Mouse (Mus musculus) kidney, postnatal 4 days (tissue): ENCODE measurements around the gene Dcpp2.
"Not testable (repeated sequence)": the region's sequence is repeated elsewhere in the genome, so short reads cannot be mapped to it uniquely, and the experiment has no call there.

ENCODE experiments used
- DNase-seq, 2 experiments: peaks; one replicate each; pipeline ENCODE4 v3.0.0; 2021; ENCODE audit warnings: mixed read lengths in 2 of 2

Gene Dcpp2

DNA sequence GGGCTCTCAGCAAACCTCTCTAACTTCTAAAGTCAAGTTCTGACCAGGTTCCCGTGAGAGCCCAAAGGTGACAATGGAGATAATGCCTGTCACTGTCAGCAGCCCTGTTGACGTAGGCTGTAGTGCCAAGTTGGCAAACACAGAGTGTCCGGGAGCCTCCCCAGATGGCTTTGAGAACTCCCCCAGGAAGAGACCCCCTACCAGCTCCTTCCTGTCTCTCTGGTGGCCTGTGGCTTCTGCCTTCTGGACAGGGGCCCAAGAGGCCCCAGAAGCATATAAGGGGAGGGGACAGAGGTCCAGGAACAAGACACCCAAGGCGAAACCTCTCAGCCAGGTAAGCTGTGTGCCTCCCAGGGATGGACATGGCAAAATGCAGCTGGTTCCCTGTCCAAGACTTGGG, at the start of gene Dcpp2, which contains the start of gene Dcpp1:
Dcpp2 (plus strand) TSS at position 305 of the 400 bp plus-strand sequence.
Dcpp1 (plus strand) TSS at position 301 of the 400 bp plus-strand sequence.
- not testable (repeated sequence) for DNase-seq

DNA sequence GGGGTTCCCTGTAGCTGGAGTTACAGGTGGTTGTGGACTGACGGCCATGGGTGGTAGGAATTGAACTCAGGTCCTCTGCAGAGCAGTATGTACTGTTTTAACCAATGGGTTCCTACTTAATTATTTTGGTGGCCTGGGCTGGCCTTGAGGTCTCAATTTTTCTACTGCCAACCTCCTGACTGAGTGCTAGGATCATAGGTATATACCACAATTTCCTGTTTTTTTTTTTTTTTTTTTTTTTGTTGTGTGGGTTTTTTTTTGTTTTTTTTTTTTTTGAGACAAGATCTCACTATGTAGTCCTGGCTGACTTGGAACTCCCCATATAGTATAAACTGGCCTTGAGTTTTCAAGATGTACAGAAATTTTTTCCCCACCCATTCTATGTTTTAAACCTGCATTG, 49.5 kb upstream of the Dcpp2 start:
- no peak for DNase-seq

- no peak for DNase-seq
These were observed 44.6 kb upstream of the Dcpp2 start, which contains the start of gene Prss33 for GRCm38 (mm10) chr17:23836006-23836575. TSS of gene Prss33 (minus strand) at chr17:23836056.

DNA sequence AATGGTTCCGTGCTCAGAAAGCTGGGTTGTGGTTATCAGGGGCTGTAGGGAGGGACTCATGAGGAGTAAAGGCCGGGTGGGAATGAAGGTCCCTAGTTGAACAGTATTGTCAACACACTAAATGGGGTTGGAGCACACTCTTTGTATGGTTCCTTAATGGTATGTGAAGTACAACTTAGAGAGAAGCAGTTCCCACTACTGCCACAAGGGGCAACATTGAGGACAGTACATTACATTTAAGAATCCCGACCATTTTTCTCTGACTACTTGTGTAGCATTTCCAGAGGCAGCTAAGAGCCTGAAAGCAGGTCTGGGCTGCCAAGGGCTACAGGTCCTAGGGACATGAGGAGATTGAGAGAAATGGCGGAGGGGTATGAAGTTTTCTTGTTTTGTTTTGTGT, 39.5 kb upstream of the Dcpp2 start:
- peak; percentile 79 to 81 for DNase-seq

DNA sequence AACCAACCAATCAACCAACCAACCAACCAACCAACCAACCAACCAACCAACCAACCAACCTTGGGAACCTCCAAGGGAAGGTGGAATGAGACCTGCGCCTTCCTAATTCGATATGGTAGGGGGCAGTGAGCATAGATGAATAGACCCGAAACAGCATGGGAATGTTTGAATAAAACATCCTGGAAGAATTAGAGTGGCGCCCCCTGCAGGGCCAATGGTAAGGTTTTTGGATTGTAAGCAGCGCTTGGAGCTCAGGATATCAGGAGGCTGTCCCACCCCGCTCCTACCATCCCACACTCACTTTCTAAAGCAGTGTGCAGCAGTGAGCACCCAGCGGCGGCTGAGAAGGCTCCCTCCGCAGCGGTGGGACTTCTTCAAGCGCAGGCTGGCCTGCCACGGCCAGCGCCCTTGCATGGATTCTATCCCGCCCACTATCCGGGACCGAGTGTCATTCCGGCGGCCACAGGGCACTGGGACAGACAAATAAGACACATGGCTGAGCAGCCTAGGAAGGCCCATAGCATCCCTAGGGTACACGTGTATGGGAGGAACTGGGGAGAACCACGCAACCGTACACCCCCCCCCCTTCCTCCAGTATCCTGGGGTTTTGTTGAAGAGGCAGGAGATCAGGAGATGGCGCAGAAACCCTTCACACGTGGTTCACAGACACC, 37.4 kb upstream of the Dcpp2 start:
- DNase-seq, result peak in 1 of 2 experiments; percentile 47

GRCm38 (mm10) chr17:23843812-23844273, 36.8 kb upstream of the Dcpp2 start, which contains the start of the genes Prss32 and Prss41:
TSS of gene Prss32 (plus strand) at chr17:23843855.
TSS of gene Prss41 (minus strand) at chr17:23844172.
- peak; percentile 75 to 80 for DNase-seq

DNA sequence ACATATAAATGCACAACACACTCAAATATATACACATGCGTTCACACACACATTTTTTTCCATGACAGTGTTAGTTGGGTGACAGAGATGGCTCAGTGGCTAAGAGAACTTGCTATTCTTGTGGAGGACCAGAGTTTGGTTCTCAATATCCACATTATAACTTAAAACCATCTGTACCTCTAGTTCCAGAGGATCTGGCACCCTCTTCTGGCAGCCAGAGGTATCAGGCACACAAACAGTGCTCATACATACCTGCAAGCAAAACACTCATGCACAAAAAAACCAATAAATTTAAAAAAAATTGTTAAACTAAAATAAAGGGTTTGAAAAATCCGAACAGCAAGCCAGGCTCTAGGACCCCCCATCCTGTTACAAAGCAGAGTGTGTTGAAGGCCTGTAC, 30.7 kb upstream of the Dcpp2 start:
- no peak for DNase-seq

DNA sequence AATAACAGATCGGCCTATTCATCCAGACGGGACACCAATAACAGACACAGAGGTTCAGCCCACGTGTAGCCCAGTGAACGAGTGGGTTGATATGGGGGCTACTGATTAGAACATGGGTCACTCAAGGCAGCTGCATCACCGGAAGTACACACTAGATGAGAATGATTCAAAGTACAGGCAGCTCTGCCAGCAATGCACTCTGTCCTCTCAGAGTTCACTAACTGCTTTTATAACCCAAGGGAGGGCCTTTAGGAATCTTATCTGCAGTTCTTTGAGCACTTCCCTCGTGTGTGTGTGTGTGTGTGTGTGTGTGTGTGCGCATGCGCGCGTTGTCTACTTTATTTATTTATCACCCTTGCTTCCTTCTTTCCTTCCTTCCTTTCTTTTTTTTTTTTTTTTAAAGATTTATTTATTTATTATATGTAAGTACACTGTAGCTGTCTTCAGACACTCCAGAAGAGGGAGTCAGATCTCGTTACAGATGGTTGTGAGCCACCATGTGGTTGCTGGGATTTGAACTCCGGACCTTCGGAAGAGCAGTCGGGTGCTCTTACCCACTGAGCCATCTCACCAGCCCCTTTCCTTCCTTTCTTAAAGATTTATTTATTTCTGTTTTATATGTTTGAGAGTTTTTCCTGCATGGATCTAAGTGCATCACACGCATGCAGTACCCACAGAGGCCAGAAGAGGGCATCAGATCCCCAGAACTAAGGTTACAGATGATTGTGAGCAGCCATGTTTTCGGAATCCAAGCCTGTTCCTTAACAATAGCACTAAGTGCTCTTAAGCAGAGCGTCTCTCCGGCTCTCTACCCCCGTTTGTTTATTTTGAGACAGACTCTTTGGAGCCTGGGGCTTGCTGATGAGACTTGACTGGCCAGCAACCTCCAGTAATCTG, 29.6 kb upstream of the Dcpp2 start:
- DNase-seq, result peak; percentile 86 to 87

- peak; percentile 83 to 85 for DNase-seq
These were observed 27.4 kb upstream of the Dcpp2 start for GRCm38 (mm10) chr17:23853292-23853691.

- DNase-seq, result no peak
These were observed 26.4 kb upstream of the Dcpp2 start for GRCm38 (mm10) chr17:23854229-23854765.

DNA sequence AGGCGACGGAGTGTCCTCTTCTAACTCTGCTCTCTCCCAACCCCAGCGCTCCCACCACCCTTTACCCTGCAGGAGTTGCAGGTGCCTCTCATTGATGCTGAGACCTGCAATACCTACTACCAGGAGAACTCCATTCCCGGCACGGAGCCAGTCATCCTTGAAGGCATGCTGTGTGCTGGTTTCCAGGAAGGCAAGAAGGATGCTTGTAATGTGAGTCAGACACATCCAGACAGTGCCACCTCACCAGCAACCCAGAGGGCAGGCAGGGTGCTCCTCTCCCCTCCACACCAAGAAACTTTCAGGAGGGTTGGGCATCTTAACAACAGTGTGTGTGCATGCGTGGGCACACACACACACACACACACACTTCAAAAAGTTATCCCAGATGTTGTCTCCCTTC, 23.5 kb upstream of the Dcpp2 start:
- peak in 1 of 2 experiments; percentile 32 for DNase-seq

DNA sequence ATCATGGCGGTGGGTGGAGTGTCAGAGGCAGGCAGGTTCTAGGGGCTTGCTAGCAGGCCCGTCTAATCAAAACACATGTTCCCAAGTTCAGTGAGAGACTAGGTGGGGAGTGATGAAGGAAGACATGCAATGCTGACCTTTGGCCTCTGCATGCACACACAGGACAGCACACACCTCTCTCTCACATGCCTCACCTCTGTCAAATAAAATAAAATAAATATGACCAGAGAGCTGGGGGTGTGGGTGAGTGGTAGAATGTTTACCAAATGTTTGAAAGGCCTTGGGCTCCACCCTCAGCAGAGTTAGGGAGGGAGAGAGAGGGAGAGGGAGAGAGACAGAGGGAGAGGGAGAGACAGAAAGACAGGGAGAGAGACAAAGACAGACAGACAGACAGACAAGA, 22.8 kb upstream of the Dcpp2 start:
- DNase-seq, result no peak

DNA sequence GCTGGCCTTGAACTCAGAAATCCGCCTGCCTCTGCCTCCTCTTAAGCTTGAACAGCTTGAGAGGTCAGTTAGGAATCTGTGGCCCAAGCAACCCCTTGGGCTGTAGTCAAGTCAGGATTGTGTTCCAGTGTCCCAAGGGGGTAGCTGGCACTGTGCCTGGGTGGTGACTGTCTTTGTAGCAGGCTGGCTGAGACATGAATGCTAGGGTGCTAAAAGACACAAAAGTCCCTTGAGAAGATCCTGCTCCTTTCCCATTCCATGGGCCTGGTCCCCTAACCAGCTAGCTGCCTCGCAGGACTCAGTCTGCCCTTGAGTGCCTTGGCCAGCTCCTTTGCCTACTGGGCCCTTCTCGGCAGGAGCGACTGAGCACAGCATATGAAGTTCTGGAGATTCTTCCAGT, 17.8 kb upstream of the Dcpp2 start:
- DNase-seq, result peak in 1 of 2 experiments; percentile 16

DNA sequence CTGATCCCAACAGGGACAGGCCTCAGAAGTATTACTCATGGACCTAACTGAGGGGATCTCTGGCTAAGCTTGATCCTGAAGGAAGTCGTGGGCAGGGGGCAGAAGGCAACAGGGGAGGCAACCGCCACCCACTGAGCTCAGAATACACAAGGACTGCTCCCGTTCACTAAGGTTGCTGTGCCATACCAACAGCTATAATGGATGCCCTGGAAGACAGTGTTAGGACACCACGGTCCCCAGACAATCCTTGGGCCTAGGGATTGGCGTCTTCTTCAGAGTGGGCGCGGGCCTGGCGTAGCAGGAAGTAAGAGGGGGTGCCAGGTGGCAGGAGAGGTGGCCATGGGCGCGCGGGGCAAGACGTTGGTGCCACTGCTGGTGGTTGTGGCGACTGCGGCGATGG, 12.9 kb upstream of the Dcpp2 start, which contains the start of gene Prss21:
Prss21 (plus strand) TSS at position 301 of the 400 bp plus-strand sequence.
- no peak for DNase-seq

DNA sequence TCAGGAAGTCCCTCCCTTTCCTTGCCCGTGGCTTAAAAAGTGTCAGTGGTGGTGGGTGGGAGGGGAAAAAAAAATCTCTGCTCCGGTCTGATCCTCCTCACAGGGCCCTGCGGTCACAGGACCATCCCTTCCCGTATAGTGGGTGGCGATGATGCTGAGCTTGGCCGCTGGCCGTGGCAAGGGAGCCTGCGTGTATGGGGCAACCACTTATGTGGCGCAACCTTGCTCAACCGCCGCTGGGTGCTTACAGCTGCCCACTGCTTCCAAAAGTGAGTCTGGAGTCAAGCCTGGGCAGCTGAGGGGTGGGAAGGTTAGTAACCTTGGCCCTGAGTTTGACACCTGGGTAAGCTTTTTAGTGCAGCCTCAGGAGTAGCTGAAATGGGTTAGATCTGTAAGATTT, 12.2 kb upstream of the Dcpp2 start:
- DNase-seq, result no peak

DNA sequence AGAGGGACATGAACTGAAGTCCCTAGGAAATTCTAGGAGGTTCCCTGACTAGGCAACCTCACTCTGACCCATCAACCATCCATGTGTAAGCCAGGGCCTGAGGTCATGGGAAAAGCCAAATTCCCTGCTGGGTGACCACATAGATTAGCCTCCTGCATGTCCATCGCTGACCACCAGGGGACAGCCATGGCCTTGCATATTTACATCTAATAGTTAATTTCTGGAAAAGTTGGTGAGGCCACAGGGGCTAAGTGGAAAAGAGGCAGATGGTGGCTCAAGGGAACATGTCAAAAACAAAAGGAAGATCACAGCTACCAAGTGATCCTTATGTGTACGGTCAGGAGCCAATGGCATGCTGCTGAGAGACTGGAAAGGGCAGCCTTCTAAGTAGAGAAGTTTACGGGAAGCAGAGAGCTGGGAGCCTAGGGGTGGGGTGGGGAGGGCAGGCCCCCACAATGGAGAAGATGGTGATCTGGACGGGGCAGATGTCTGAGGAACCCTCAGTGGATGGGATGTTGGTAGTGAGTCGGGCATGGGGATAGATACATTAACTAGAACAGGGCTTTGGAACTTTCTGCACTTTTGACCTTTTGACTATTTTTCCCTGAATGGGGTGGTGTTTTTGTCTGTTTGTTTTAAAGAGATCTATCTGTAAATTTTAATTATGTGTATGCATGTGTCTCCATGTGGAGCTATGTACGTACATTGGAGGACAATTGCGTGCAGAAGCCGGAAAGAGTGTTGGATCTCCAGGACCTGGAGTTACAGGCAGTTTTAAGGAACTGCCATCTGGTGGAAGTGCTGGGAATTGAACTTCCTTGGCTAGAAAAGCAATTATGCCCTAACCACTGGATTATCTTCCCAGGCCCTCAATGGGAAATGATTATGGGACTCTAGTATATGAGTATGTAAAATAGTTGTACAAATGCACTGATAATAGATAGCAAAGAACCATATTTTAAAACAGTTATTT, 6.5 kb upstream of the Dcpp2 start:
- peak; percentile 81 to 86 for DNase-seq

GRCm38 (mm10) chr17:23876741-23877140, 3.9 kb upstream of the Dcpp2 start:
- DNase-seq, result no peak

- no peak for DNase-seq
These were observed 3.5 kb upstream of the Dcpp2 start for GRCm38 (mm10) chr17:23877166-23877565.

GRCm38 (mm10) chr17:23917158-23917557, 36.5 kb downstream of the Dcpp2 start, which contains the start of gene Dcpp3:
TSS of gene Dcpp3 (plus strand) at chr17:23917458.
- not testable (repeated sequence) for DNase-seq

DNA sequence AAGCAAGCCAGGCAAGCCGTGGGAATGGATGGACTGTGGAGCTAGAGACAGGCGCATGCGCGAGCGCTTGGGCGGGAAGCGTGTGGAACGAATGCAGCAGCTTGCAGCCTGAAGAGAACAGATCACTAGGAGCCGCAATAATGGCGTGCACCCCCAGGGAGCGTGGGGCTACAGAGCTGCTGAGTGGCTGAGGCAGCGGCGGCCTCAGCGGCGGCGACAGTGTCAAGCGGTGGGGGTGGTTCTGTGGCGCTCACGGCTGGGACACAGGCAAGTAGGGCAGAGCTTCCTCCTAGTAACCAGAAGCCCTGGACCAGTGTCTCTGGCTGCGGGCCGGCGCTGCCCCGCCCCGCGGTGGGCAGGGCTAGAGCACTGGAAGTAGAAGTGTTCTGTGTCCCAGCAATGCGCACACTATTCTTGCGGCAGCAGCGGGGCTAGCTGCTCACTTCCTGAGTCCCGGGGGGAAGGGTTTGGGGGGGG, 43.9 kb downstream of the Dcpp2 start:
- DNase-seq, result peak; percentile 90 to 95

DNA sequence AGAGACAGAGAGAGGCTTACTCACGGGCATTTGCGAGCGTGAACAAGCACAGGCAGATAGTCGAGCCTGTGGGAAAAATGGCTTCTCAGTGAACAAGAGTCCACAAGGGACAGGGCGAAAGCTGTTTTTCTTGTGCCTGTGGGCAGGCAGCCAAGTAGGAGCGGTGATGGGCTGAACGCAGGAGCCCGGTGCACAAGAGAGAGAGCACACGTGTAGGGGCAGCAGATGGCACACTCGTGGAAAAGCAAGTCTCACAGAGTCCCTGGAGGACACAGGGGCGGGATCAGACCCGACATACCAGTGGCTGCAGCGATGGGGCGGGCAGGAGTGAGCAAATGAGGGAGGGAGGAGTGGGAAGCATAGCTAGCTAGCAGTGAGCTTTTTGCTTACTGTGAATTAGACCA, 44.4 kb downstream of the Dcpp2 start:
- peak; percentile 79 to 85 for DNase-seq
